ENCODE assay signal across 8 mouse cellular contexts in the genomic region with DNA sequence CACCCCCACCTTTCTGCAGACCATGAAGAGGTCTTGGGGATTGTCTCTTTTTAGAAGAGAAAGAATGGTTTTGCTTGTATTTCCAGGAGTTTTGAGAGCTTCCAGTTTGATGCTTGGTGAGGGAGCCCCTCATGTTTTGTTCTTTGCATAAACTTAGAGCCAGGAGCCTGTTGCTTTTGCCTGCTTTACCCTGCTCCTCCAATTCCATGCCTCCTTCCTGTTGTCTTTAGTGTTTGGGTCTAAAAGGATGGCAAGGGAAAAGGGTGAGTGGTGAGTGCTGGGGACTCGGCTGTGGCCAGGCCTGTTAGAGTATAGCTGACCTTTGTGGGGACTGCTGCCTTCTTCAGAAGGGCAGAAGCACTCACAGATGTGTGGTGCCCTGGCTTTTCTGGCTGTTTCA. TPM values are rescaled to one million over a fixed set of nuclear protein-coding genes. Genes with fewer than 3 reads are reported as not detected.
DNase-seq lines count a peak whose midpoint lies in the region; TF ChIP-seq lines count a peak whose summit lies in the region.

No protein-coding gene starts in this region.

- H3K4me1 ChIP-seq in embryonic facial prominence, embryonic 10.5 days, result peaks cover 66% of the 10 kb centered on the region

- H3K27ac ChIP-seq in left cerebral cortex, adult 2 months, result peak overlapping the region; percentile 84
- H3K27ac ChIP-seq in embryonic facial prominence, embryonic 10.5 days (replicated peaks), result peak overlapping the region; percentile 99

- H3K4me3 ChIP-seq in left cerebral cortex, adult 2 months, result peak overlapping the region; percentile 62
- peak overlapping the region; percentile 82 for H3K4me3 ChIP-seq in embryonic facial prominence, embryonic 10.5 days

- 0% methylated on average over 1 of the region's 1 CpGs for WGBS in embryonic facial prominence, embryonic 10.5 days

- no peak for DNase-seq in left cerebral cortex, adult 2 months (ENCODE audit: extremely low spot score in 1 of 2, low spot score in 2 of 2)
- no peak for DNase-seq in left cerebral cortex, adult 8-10 months (ENCODE audit: low spot score in 2 of 2)
- peak; percentile 38 for DNase-seq in embryonic facial prominence, embryonic 10.5 days (ENCODE audit: low spot score)
- peak; percentile 28 for DNase-seq in induced T-regulatory cell, adult 2 months (ENCODE audit: low read depth)
- peak; percentile 58 for DNase-seq in neural tube, embryonic 10.5 days (ENCODE audit: extremely low spot score, low spot score)
- no peak for DNase-seq in adrenal gland, adult (ENCODE audit: inconsistent age in 2 of 2, low spot score in 1 of 2)
- DNase-seq in T-cell, adult 2 months (ENCODE audit: low spot score), result no peak
- no peak for DNase-seq in natural killer cell, adult 2 months (ENCODE audit: low spot score in 2 of 2)

- H3K36me3 ChIP-seq in embryonic facial prominence, embryonic 10.5 days (replicated peaks), result peaks cover 6% of the 10 kb centered on the region

- H3K9me3 ChIP-seq in embryonic facial prominence, embryonic 10.5 days, result no peaks in the 10 kb centered on the region

- intact Hi-C loops in left cerebral cortex, adult 2 months (cut with DNase I), result no loop called here

- H3K27me3 ChIP-seq in embryonic facial prominence, embryonic 10.5 days (replicated peaks; ENCODE audit: low read depth, poor library complexity, severe bottlenecking), result no peaks in the 10 kb centered on the region

- TF ChIP-seq CTCF in left cerebral cortex, adult 2 months (IDR thresholded peaks at IDR 0.05), result no peak

RNA-seq across cellular contexts. Expression of a gene that starts 49.9 kb away (rescaled TPM):
- total RNA-seq in left cerebral cortex, adult 2 months (2021), result not detected
- total RNA-seq in left cerebral cortex, adult 8-10 months (2022), result not detected
- polyA plus RNA-seq in embryonic facial prominence, embryonic 10.5 days (2016; fragmentation: Nextera tagmentation; extraction: Ambion mirVana), result 0.19 and 0.20 TPM in 2 replicates

Comparison
In these comparisons a context has a peak if more than half of its experiments do, and no peak if none do; other contexts are left out.
1. DNase-seq: peak in embryonic facial prominence, embryonic 10.5 days (single experiment), induced T-regulatory cell, adult 2 months (single experiment) and neural tube, embryonic 10.5 days (single experiment); none in left cerebral cortex, adult 2 months (0 of 2), left cerebral cortex, adult 8-10 months (0 of 2), adrenal gland, adult (0 of 2), T-cell, adult 2 months (single experiment) and natural killer cell, adult 2 months (0 of 2).